Mouse (Mus musculus): ENCODE results near the gene Zbtb24. TPM values are rescaled to one million over a fixed set of nuclear protein-coding genes. Genes with fewer than 3 reads are reported as not detected.
A peak's percentile ranks its signal among the peaks of the same experiment; 100 is the strongest.

Gene Zbtb24
- polyA plus RNA-seq, 1 experiment from 2014 or later: 13.9 TPM

- H3K9me3 ChIP-seq: no peaks in the 10 kb centered on the region
- no peaks in the 10 kb centered on the region for H3K27me3 ChIP-seq (ENCODE audit: insufficient read depth, poor library complexity, severe bottlenecking)
- peaks cover 15% of the 10 kb centered on the region for H3K36me3 ChIP-seq
- H3K4me1 ChIP-seq: peaks cover 16% of the 10 kb centered on the region
- no peak for DNase-seq (ENCODE audit: low spot score)
- H3K27ac ChIP-seq: no peak overlapping the region
- 71% methylated on average over 1 of the region's 1 CpGs for WGBS
- H3K4me3 ChIP-seq: no peak overlapping the region
Observed at GRCm38 (mm10) chr10:41448216-41448615, 2.0 kb upstream of the Zbtb24 start.

GRCm38 (mm10) chr10:41449684-41450083 is 499 bp upstream of the Zbtb24 start:
- H3K27ac ChIP-seq: peak overlapping the region; percentile 87
- no peaks in the 10 kb centered on the region for H3K9me3 ChIP-seq
- H3K4me3 ChIP-seq: peak overlapping the region; percentile 84
- DNase-seq (ENCODE audit: low spot score): no peak
- 21% methylated on average over 14 of the region's 14 CpGs for WGBS
- peaks cover 18% of the 10 kb centered on the region for H3K36me3 ChIP-seq
- peaks cover 16% of the 10 kb centered on the region for H3K4me1 ChIP-seq
- H3K27me3 ChIP-seq (ENCODE audit: insufficient read depth, poor library complexity, severe bottlenecking): no peaks in the 10 kb centered on the region

GRCm38 (mm10) chr10:41450780-41451522 is 768 bp downstream of the Zbtb24 start:
- no peak for DNase-seq (ENCODE audit: low spot score)
- Histone ChIP-seq H3K9me3 (no peaks in the 10 kb centered on the region), H3K4me3 (peak overlapping the region; percentile 84), H3K4me1 (peaks cover 16% of the 10 kb centered on the region), H3K36me3 (peaks cover 27% of the 10 kb centered on the region), H3K27ac (peak overlapping the region; percentile 87), H3K27me3 (ENCODE audit: insufficient read depth, poor library complexity, severe bottlenecking) (no peaks in the 10 kb centered on the region)
- 54% methylated on average over 18 of the region's 18 CpGs for WGBS

DNA sequence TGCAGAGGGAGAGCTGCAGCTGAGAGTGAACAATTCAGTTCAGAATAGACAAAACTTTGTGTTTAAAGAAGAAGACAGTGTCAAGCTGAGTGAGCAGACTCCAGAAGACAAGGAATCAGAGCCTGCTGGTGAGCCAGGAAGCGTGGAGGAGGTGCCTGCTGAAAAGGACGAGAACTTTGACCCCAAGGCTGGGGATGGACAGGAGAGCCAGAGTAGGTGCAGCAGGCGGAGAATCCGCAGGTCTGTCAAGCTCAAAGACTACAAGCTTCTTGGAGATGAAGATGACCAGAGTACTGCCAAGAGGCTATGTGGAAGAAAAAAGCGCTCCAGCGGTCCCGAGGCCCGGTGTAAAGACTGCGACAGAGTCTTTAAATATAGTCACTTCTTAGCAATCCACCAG is 1.5 kb downstream of the Zbtb24 start:
- WGBS: 92% methylated on average over 9 of the region's 9 CpGs
- Histone ChIP-seq H3K4me1 (peaks cover 22% of the 10 kb centered on the region), H3K36me3 (peaks cover 34% of the 10 kb centered on the region), H3K27me3 (ENCODE audit: insufficient read depth, poor library complexity, severe bottlenecking) (no peaks in the 10 kb centered on the region), H3K27ac (0 out of 2 replicates have a peak overlapping the region, but pooled peaks have one; percentile 6), H3K4me3 (no peak overlapping the region), H3K9me3 (no peaks in the 10 kb centered on the region)
- DNase-seq (ENCODE audit: low spot score): no peak

DNA sequence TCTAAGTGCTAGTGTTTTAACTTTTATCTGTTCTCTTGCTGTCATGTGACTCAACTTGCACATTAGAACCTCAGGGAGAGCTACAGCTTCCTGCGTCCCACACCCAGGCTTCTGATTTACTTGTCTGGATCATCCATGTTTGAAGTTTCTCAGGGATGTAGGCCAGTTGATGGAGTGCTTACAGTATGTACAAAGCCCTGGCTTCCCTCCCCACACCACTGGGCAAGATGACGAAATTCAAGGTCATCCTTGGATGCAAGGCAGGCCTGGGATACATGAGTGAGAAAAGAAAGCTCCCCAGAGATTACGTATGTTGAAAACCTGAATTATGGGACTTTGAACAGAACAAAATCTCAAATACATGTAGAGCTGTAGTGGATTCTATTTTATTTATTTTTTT is 2.6 kb downstream of the Zbtb24 start:
- H3K4me1 ChIP-seq: peaks cover 24% of the 10 kb centered on the region
- no peak overlapping the region for H3K4me3 ChIP-seq
- H3K36me3 ChIP-seq: peaks cover 43% of the 10 kb centered on the region
- no peak for DNase-seq (ENCODE audit: low spot score)
- H3K27ac ChIP-seq: no peak overlapping the region
- no peaks in the 10 kb centered on the region for H3K27me3 ChIP-seq (ENCODE audit: insufficient read depth, poor library complexity, severe bottlenecking)
- 86% methylated on average over 3 of the region's 3 CpGs for WGBS
- no peaks in the 10 kb centered on the region for H3K9me3 ChIP-seq

- no peak overlapping the region for H3K27ac ChIP-seq
- no peaks in the 10 kb centered on the region for H3K9me3 ChIP-seq
- no peaks in the 10 kb centered on the region for H3K27me3 ChIP-seq (ENCODE audit: insufficient read depth, poor library complexity, severe bottlenecking)
- whole genome bisulfite sequencing: 70% methylated on average over 4 of the region's 4 CpGs
- H3K4me3 ChIP-seq: no peak overlapping the region
- peaks cover 59% of the 10 kb centered on the region for H3K36me3 ChIP-seq
- H3K4me1 ChIP-seq: peaks cover 23% of the 10 kb centered on the region
- DNase-seq (ENCODE audit: low spot score): no peak
Observed at GRCm38 (mm10) chr10:41459990-41460389, 9.8 kb downstream of the Zbtb24 start.

- H3K27me3 ChIP-seq (ENCODE audit: insufficient read depth, poor library complexity, severe bottlenecking): no peaks in the 10 kb centered on the region
- H3K9me3 ChIP-seq: no peaks in the 10 kb centered on the region
- H3K4me3 ChIP-seq: no peak overlapping the region
- peaks cover 23% of the 10 kb centered on the region for H3K4me1 ChIP-seq
- 15% methylated on average over 2 of the region's 2 CpGs for WGBS
- no peak overlapping the region for H3K27ac ChIP-seq
- H3K36me3 ChIP-seq: peaks cover 59% of the 10 kb centered on the region
- no peak for DNase-seq (ENCODE audit: low spot score)
Observed at GRCm38 (mm10) chr10:41460501-41460900, 10.3 kb downstream of the Zbtb24 start.

GRCm38 (mm10) chr10:41461057-41461722 is 11.0 kb downstream of the Zbtb24 start:
- no peak overlapping the region for H3K4me3 ChIP-seq
- WGBS: 84% methylated on average over 3 of the region's 3 CpGs
- H3K27me3 ChIP-seq (ENCODE audit: insufficient read depth, poor library complexity, severe bottlenecking): no peaks in the 10 kb centered on the region
- DNase-seq (ENCODE audit: low spot score): no peak
- no peaks in the 10 kb centered on the region for H3K9me3 ChIP-seq
- peaks cover 21% of the 10 kb centered on the region for H3K4me1 ChIP-seq
- H3K36me3 ChIP-seq: peaks cover 56% of the 10 kb centered on the region
- H3K27ac ChIP-seq: no peak overlapping the region

- no peak overlapping the region for H3K27ac ChIP-seq
- no peak overlapping the region for H3K4me3 ChIP-seq
- peaks cover 34% of the 10 kb centered on the region for H3K36me3 ChIP-seq
- peaks cover 13% of the 10 kb centered on the region for H3K4me1 ChIP-seq
- no peaks in the 10 kb centered on the region for H3K9me3 ChIP-seq
- H3K27me3 ChIP-seq (ENCODE audit: insufficient read depth, poor library complexity, severe bottlenecking): no peaks in the 10 kb centered on the region
- no peak for DNase-seq (ENCODE audit: low spot score)
- WGBS: 55% methylated on average over 15 of the region's 15 CpGs
Observed at GRCm38 (mm10) chr10:41464401-41464955, 14.3 kb downstream of the Zbtb24 start.

GRCm38 (mm10) chr10:41467325-41467724 is 17.1 kb downstream of the Zbtb24 start:
- H3K27me3 ChIP-seq (ENCODE audit: insufficient read depth, poor library complexity, severe bottlenecking): no peaks in the 10 kb centered on the region
- peaks cover 27% of the 10 kb centered on the region for H3K36me3 ChIP-seq
- no peak overlapping the region for H3K27ac ChIP-seq
- no peak for DNase-seq (ENCODE audit: low spot score)
- whole genome bisulfite sequencing: 51% methylated on average over 6 of the region's 6 CpGs
- no peaks in the 10 kb centered on the region for H3K9me3 ChIP-seq
- H3K4me3 ChIP-seq: no peak overlapping the region
- 0 out of 2 replicates have a peak, but pooled peaks cover 6% of the 10 kb centered on the region for H3K4me1 ChIP-seq

DNA sequence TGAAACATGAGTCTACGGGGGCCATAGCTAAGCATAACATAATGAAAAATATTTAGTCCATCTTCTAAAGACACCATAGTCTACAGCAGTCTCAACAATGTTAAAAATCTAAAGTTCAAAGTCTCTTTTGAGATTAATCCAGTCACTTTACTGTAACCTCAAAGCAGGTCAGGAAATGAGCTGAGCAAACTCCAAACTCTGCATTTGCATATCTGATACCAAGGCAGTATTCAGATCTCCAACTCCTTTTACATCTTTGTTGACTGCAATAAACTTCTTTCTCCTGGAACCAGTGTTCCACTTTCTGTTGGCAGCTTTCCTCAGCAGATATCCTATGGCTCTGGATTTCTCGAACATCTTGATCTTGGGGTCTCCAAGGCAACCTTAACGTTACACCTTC is 20.5 kb downstream of the Zbtb24 start:
- H3K9me3 ChIP-seq: no peaks in the 10 kb centered on the region
- WGBS: 87% methylated on average over 3 of the region's 3 CpGs
- H3K36me3 ChIP-seq: peaks cover 6% of the 10 kb centered on the region; the same call in 1 of the 2 replicates
- H3K27me3 ChIP-seq (ENCODE audit: insufficient read depth, poor library complexity, severe bottlenecking): no peaks in the 10 kb centered on the region
- DNase-seq (ENCODE audit: low spot score): no peak
- no peak overlapping the region for H3K4me3 ChIP-seq
- peaks cover 38% of the 10 kb centered on the region for H3K4me1 ChIP-seq
- no peak overlapping the region for H3K27ac ChIP-seq

DNA sequence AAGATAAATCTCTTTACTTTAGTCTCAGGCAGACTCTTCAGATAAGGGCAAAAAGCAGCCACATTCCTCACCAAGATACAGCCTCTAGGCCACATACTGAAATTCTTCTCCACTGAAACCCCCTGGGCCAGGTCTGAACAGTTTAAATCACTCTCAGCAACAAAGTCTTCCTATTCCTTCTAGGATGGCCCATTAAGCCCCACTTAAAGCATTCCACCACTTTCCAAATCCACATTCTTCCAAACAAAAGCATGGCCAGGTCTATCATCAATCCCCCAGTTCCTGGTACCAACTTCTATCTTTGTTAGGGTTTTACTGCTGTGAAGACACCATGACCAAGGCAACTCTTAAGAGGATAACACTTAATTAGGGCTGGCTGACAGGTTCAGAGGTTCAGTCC is 22.4 kb downstream of the Zbtb24 start:
- H3K36me3 ChIP-seq: 0 out of 2 replicates have a peak, but pooled peaks cover 5% of the 10 kb centered on the region
- H3K4me3 ChIP-seq: no peak overlapping the region
- H3K4me1 ChIP-seq: peaks cover 53% of the 10 kb centered on the region
- DNase-seq (ENCODE audit: low spot score): no peak
- no peaks in the 10 kb centered on the region for H3K27me3 ChIP-seq (ENCODE audit: insufficient read depth, poor library complexity, severe bottlenecking)
- no peaks in the 10 kb centered on the region for H3K9me3 ChIP-seq
- H3K27ac ChIP-seq: no peak overlapping the region

DNA sequence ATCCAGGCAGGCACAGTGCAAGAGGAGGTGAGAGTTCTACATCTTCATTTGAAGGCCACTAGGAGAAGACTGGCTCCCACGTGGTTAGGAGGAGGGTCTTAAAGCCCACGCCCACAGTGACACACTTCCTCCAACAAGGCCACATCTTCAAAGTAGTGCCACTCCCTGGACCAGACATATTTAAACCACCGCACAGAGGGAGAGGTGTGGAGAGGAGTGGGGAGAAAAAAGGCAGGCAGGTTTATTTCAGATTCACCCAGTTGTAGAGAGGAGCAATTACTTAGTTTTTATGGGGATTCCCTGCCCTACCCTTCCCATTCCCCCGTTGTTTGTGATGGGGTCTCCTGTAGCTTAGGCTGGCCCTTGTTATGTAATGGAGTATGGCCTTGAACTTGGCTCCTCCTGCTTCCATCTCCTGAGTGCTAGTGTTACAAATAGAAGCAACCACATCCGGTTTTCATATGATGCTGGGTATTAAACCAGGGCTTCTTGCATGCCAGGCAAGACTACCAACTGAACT is 22.8 kb downstream of the Zbtb24 start:
- no peak overlapping the region for H3K4me3 ChIP-seq
- H3K4me1 ChIP-seq: peaks cover 58% of the 10 kb centered on the region
- H3K9me3 ChIP-seq: no peaks in the 10 kb centered on the region
- H3K27ac ChIP-seq: peak overlapping the region; percentile 80; the same call in 1 of the 2 replicates
- DNase-seq (ENCODE audit: low spot score): no peak
- H3K36me3 ChIP-seq: 0 out of 2 replicates have a peak, but pooled peaks cover 6% of the 10 kb centered on the region
- no peaks in the 10 kb centered on the region for H3K27me3 ChIP-seq (ENCODE audit: insufficient read depth, poor library complexity, severe bottlenecking)
- WGBS: 75% methylated on average over 5 of the region's 5 CpGs
